Mouse (Mus musculus): Measurements from ENCODE around the gene Bicd1.

DNA sequence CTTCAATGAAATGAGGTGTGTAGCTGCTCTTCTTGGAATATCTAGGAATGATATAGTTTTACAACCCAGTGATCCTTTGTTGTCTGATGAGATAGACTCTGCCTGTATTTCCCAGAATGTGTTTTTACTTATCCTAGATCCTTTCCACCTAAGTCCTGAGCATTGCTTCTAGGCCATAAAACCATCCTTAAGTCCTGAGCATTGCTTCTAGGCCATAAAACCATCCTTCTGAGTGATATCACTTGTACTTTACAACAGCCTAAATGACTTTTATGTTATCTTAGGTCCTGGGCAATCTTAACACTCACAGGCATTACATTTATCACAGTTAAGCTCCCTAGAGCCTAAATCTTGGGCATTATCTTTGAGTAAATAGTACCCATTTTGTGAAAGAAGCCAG, 48.6 kb downstream of the Bicd1 start:
- TF ChIP-seq CTCF (IDR thresholded peaks at IDR 0.05; ENCODE audit: low read depth) (no peak), EP300 (IDR thresholded peaks at IDR 0.05; ENCODE audit: low read depth) (no peak)
